Mouse (Mus musculus) intestine, embryonic 14.5 days (tissue): ENCODE measurements around the gene Sult2b1. TPM values are rescaled to one million over a fixed set of nuclear protein-coding genes. Genes with fewer than 3 reads are reported as not detected.

Experiments used
- polyA plus RNA-seq: library from polyadenylated mRNA; unstranded; fragments of >200 nt; fragmentation: Nextera tagmentation; extraction: Ambion mirVana; gene quantifications from 2 replicates; pipeline ENCODE4 v1.2.1, GENCODE M21; 2014

Gene Sult2b1
- polyA plus RNA-seq, 1 experiment from 2014 or later = 2.3 TPM

Other genes with a start within 250 kb of the Sult2b1 start
- 2.3 and 2.5 TPM in 2 replicates for gene Hsd17b14, start 229.8 kb downstream of the Sult2b1 start, polyA plus RNA-seq
- 56.7 and 60.1 TPM in 2 replicates for gene Bcat2, start 214.5 kb downstream of the Sult2b1 start, polyA plus RNA-seq
- gene Fgf21, start 169.2 kb downstream of the Sult2b1 start, polyA plus RNA-seq = 0.19 and 0.58 TPM in 2 replicates
- gene Fut1, start 167.4 kb downstream of the Sult2b1 start, polyA plus RNA-seq = 0.65 and 0.70 TPM in 2 replicates
- gene Izumo1, start 162.9 kb downstream of the Sult2b1 start, polyA plus RNA-seq = 0.13 and 0.27 TPM in 2 replicates
- 7.7 and 9.1 TPM in 2 replicates for gene Rasip1, start 157.2 kb downstream of the Sult2b1 start, polyA plus RNA-seq
- gene Mamstr, start 144.7 kb downstream of the Sult2b1 start, polyA plus RNA-seq = 5.1 and 6.8 TPM in 2 replicates
- 7.9 and 8.3 TPM in 2 replicates for gene Fut2, start 118.3 kb downstream of the Sult2b1 start, polyA plus RNA-seq
- 0.80 and 0.83 TPM in 2 replicates for gene Ntn5, start 100.6 kb downstream of the Sult2b1 start, polyA plus RNA-seq
- gene Sec1, start 90.3 kb downstream of the Sult2b1 start, polyA plus RNA-seq = 4.8 and 6.0 TPM in 2 replicates
- 7.3 and 8.2 TPM in 2 replicates for gene Car11, start 84.8 kb downstream of the Sult2b1 start, polyA plus RNA-seq
- gene Dbp, start 79.6 kb downstream of the Sult2b1 start, polyA plus RNA-seq = 3.7 and 4.0 TPM in 2 replicates
- gene Rpl18, start 69.2 kb downstream of the Sult2b1 start, polyA plus RNA-seq = 1,434 and 1,450 TPM in 2 replicates
- 27.3 and 28.1 TPM in 2 replicates for gene Sphk2, start 66.7 kb downstream of the Sult2b1 start, polyA plus RNA-seq
- 4.1 and 5.8 TPM in 2 replicates for gene Fam83e, start 63.5 kb downstream of the Sult2b1 start, polyA plus RNA-seq
- gene Spaca4, start 58.9 kb downstream of the Sult2b1 start, polyA plus RNA-seq = 0.45 TPM in 1 of 2 replicates, not detected in the other
- gene Lmtk3, start 931 bp downstream of the Sult2b1 start, polyA plus RNA-seq = 1.5 and 1.9 TPM in 2 replicates
- gene Cyth2, start 29.9 kb upstream of the Sult2b1 start, polyA plus RNA-seq = 91.9 and 95.5 TPM in 2 replicates
- 1.2 and 1.5 TPM in 2 replicates for gene Kcnj14, start 40.1 kb upstream of the Sult2b1 start, polyA plus RNA-seq
- 86.9 and 95.1 TPM in 2 replicates for gene Grwd1, start 46.3 kb upstream of the Sult2b1 start, polyA plus RNA-seq
- gene Kdelr1, start 88.1 kb upstream of the Sult2b1 start, polyA plus RNA-seq = 120 and 124 TPM in 2 replicates
- gene Grin2d, start 93.7 kb upstream of the Sult2b1 start, polyA plus RNA-seq = 0.24 and 0.37 TPM in 2 replicates
- gene Syngr4, start 112.0 kb upstream of the Sult2b1 start, polyA plus RNA-seq = 0.99 and 1.0 TPM in 2 replicates
- gene Tmem143, start 112.3 kb upstream of the Sult2b1 start, polyA plus RNA-seq = 3.9 and 4.3 TPM in 2 replicates
- 204 and 220 TPM in 2 replicates for gene Emp3, start 136.7 kb upstream of the Sult2b1 start, polyA plus RNA-seq
- gene Ccdc114, start 139.4 kb upstream of the Sult2b1 start, polyA plus RNA-seq = 3.5 and 4.3 TPM in 2 replicates
- gene Abcc6, start 245.6 kb upstream of the Sult2b1 start, polyA plus RNA-seq = 1.5 and 2.4 TPM in 2 replicates
- gene Nomo1, start 249.0 kb upstream of the Sult2b1 start, polyA plus RNA-seq = 39.3 and 48.2 TPM in 2 replicates